Mouse (Mus musculus) neural tube, embryonic 14.5 days (tissue): ENCODE measurements around the gene Afp. TPM values are rescaled to one million over a fixed set of nuclear protein-coding genes. Genes with fewer than 3 reads are reported as not detected.
A peak's percentile ranks its signal among the peaks of the same experiment; 100 is the strongest.

Experiments used
- ATAC-seq: fragments of 200-750 bp; cut with Nextera tagmentation; 2 replicates; pipeline ENCODE4 v1.8.0; 2017; ENCODE audit warnings: low read depth, mild to moderate bottlenecking, moderate TSS enrichment, moderate library complexity
- H3K27ac ChIP-seq: fragments of 300-500 bp; sonication (generic); 2 replicates; pipeline ENCODE4 v1.5.1; 2014; ENCODE audit warnings: low read depth, mild to moderate bottlenecking, control low read depth, low read length, moderate library complexity, mixed read lengths
- H3K27me3 ChIP-seq: fragments of 300-500 bp; sonication (generic); 2 replicates; pipeline ENCODE4 v1.6.1; 2014; ENCODE audit warnings: low read length; ENCODE audit not compliant: control insufficient read depth, insufficient read depth
- H3K36me3 ChIP-seq: fragments of 300-500 bp; sonication (generic); 2 replicates; pipeline ENCODE4 v1.6.1; 2014; ENCODE audit warnings: low read length, mixed read lengths; ENCODE audit not compliant: control insufficient read depth, insufficient read depth
- H3K4me1 ChIP-seq: fragments of 300-500 bp; sonication (generic); 2 replicates; pipeline ENCODE4 v1.6.1; 2014; ENCODE audit warnings: low read length; ENCODE audit not compliant: control insufficient read depth, insufficient read depth
- H3K4me2 ChIP-seq: fragments of 300-500 bp; sonication (generic); 2 replicates; pipeline ENCODE4 v1.6.1; 2014; ENCODE audit warnings: mild to moderate bottlenecking, low read depth, low read length, control low read depth
- H3K4me3 ChIP-seq: fragments of 300-500 bp; sonication (generic); 2 replicates; pipeline ENCODE4 v1.5.1; 2014; ENCODE audit warnings: low read depth, low read length, control low read depth, mixed read lengths
- H3K9ac ChIP-seq: fragments of 300-500 bp; sonication (generic); replicated peaks from 2 replicates; pipeline ENCODE4 v1.6.1; 2014; ENCODE audit warnings: low read depth, mild to moderate bottlenecking, control low read depth, low read length, mixed read lengths
- H3K9me3 ChIP-seq: fragments of 300-500 bp; sonication (generic); 2 replicates; pipeline ENCODE4 v1.6.1; 2016; ENCODE audit warnings: low read length; ENCODE audit not compliant: control insufficient read depth
- WGBS: fragments of 180-500 bp; shearing (Covaris S2); extraction: QIAGEN DNeasy Blood & Tissue Kit; methylation state at CpG from one replicate; pipeline ENCODE4 v1.1.7; 2014; 5-methylcytosine and 5-hydroxymethylcytosine counted together
- polyA plus RNA-seq: library from polyadenylated mRNA; unstranded; fragments of >200 nt; fragmentation: Nextera tagmentation; extraction: Ambion mirVana; gene quantifications from 2 replicates; pipeline ENCODE4 v1.2.1, GENCODE M21; 2014

Gene Afp
- polyA plus RNA-seq: 4.6 and 5.5 TPM in 2 replicates

GRCm38 (mm10) chr5:90490518-90490917 is at the start of gene Afp:
TSS of gene Afp (plus strand) at chr5:90490737.
- Histone ChIP-seq H3K27me3 (no peaks in the 10 kb centered on the region), H3K27ac (no peak within 1 kb of the TSS), H3K9me3 (no peaks in the 10 kb centered on the region), H3K4me1 (no peaks in the 10 kb centered on the region), H3K36me3 (no peaks in the 10 kb centered on the region), H3K4me2 (no peak within 1 kb of the TSS), H3K4me3 (no peak within 1 kb of the TSS), H3K9ac (no peak within 1 kb of the TSS)
- no peak for ATAC-seq
- WGBS: 83% methylated on average over 7 of the region's 7 CpGs

- Histone ChIP-seq H3K4me1 (no peaks in the 10 kb centered on the region), H3K9ac (no peak overlapping the region), H3K36me3 (no peaks in the 10 kb centered on the region), H3K27ac (no peak overlapping the region), H3K4me3 (no peak overlapping the region), H3K27me3 (no peaks in the 10 kb centered on the region), H3K9me3 (no peaks in the 10 kb centered on the region), H3K4me2 (no peak overlapping the region)
- WGBS: 90% methylated on average over 3 of the region's 3 CpGs
- ATAC-seq: no peak
Measured at GRCm38 (mm10) chr5:90447577-90447976, 43.0 kb upstream of the Afp start.

GRCm38 (mm10) chr5:90449961-90450360 is 40.6 kb upstream of the Afp start:
- H3K36me3 ChIP-seq: no peaks in the 10 kb centered on the region
- ATAC-seq: no peak
- H3K4me2 ChIP-seq: no peak overlapping the region
- H3K4me1 ChIP-seq: no peaks in the 10 kb centered on the region
- H3K27me3 ChIP-seq: no peaks in the 10 kb centered on the region
- no peak overlapping the region for H3K4me3 ChIP-seq
- 88% methylated on average over 5 of the region's 5 CpGs for WGBS
- H3K27ac ChIP-seq: no peak overlapping the region
- H3K9ac ChIP-seq: no peak overlapping the region
- no peaks in the 10 kb centered on the region for H3K9me3 ChIP-seq

GRCm38 (mm10) chr5:90452711-90453110 is 37.8 kb upstream of the Afp start:
- ATAC-seq: no peak
- 82% methylated on average over 4 of the region's 4 CpGs for WGBS
- no peaks in the 10 kb centered on the region for H3K4me1 ChIP-seq
- no peak overlapping the region for H3K4me3 ChIP-seq
- H3K4me2 ChIP-seq: no peak overlapping the region
- H3K36me3 ChIP-seq: no peaks in the 10 kb centered on the region
- H3K9me3 ChIP-seq: no peaks in the 10 kb centered on the region
- H3K27ac ChIP-seq: no peak overlapping the region
- H3K9ac ChIP-seq: no peak overlapping the region
- H3K27me3 ChIP-seq: no peaks in the 10 kb centered on the region

- Histone ChIP-seq H3K36me3 (no peaks in the 10 kb centered on the region), H3K9me3 (no peaks in the 10 kb centered on the region), H3K27ac (no peak overlapping the region), H3K4me1 (no peaks in the 10 kb centered on the region), H3K9ac (no peak overlapping the region), H3K4me2 (no peak overlapping the region), H3K4me3 (no peak overlapping the region), H3K27me3 (no peaks in the 10 kb centered on the region)
- WGBS: 85% methylated on average over 1 of the region's 1 CpGs
- no peak for ATAC-seq
Measured at GRCm38 (mm10) chr5:90457241-90457640, 33.3 kb upstream of the Afp start.

- Histone ChIP-seq H3K4me1 (no peaks in the 10 kb centered on the region), H3K36me3 (no peaks in the 10 kb centered on the region), H3K27ac (no peak overlapping the region), H3K4me3 (no peak overlapping the region), H3K4me2 (no peak overlapping the region), H3K27me3 (no peaks in the 10 kb centered on the region), H3K9ac (no peak overlapping the region), H3K9me3 (no peaks in the 10 kb centered on the region)
- no peak for ATAC-seq
- 81% methylated on average over 5 of the region's 5 CpGs for WGBS
Measured at GRCm38 (mm10) chr5:90458727-90459126, 31.8 kb upstream of the Afp start.

GRCm38 (mm10) chr5:90460619-90461018 is 29.9 kb upstream of the Afp start, which contains the start of gene Alb:
TSS of gene Alb (plus strand) at chr5:90460897.
- ATAC-seq: no peak
- WGBS: 94% methylated on average over 8 of the region's 8 CpGs

GRCm38 (mm10) chr5:90466806-90467205 is 23.7 kb upstream of the Afp start:
- Histone ChIP-seq H3K27me3 (no peaks in the 10 kb centered on the region), H3K4me2 (no peak overlapping the region), H3K4me1 (no peaks in the 10 kb centered on the region), H3K4me3 (no peak overlapping the region), H3K27ac (no peak overlapping the region), H3K9ac (no peak overlapping the region), H3K36me3 (no peaks in the 10 kb centered on the region), H3K9me3 (no peaks in the 10 kb centered on the region)
- no peak for ATAC-seq
- 67% methylated on average over 4 of the region's 4 CpGs for WGBS

More at GRCm38 (mm10) chr5:90460619-90461018, 29.9 kb upstream of the Afp start, which contains the start of gene Alb:
- H3K27ac ChIP-seq: no peak within 1 kb of the TSS
- H3K4me2 ChIP-seq: no peak within 1 kb of the TSS
- no peaks in the 10 kb centered on the region for H3K4me1 ChIP-seq
- no peaks in the 10 kb centered on the region for H3K27me3 ChIP-seq
- H3K36me3 ChIP-seq: no peaks in the 10 kb centered on the region
- no peaks in the 10 kb centered on the region for H3K9me3 ChIP-seq
- no peak within 1 kb of the TSS for H3K4me3 ChIP-seq
- H3K9ac ChIP-seq: no peak within 1 kb of the TSS

GRCm38 (mm10) chr5:90467245-90467644 is 23.3 kb upstream of the Afp start:
- Histone ChIP-seq H3K27me3 (no peaks in the 10 kb centered on the region), H3K4me3 (no peak overlapping the region), H3K9me3 (no peaks in the 10 kb centered on the region), H3K36me3 (no peaks in the 10 kb centered on the region), H3K4me2 (no peak overlapping the region), H3K9ac (no peak overlapping the region), H3K27ac (no peak overlapping the region), H3K4me1 (no peaks in the 10 kb centered on the region)
- peak; percentile 61 for ATAC-seq
- 8% methylated on average over 6 of the region's 6 CpGs for WGBS
